Mouse (Mus musculus) thymus, postnatal 4 days (tissue): ENCODE results near the gene Sit1.
A peak's percentile ranks its signal among the peaks of the same experiment; 100 is the strongest.
"Not testable (repeated sequence)": the region's sequence is repeated elsewhere in the genome, so short reads cannot be mapped to it uniquely, and the experiment has no call there.

Source experiments
- DNase-seq: peaks from one replicate; pipeline ENCODE4 v3.0.0; 2021

Gene Sit1

DNA sequence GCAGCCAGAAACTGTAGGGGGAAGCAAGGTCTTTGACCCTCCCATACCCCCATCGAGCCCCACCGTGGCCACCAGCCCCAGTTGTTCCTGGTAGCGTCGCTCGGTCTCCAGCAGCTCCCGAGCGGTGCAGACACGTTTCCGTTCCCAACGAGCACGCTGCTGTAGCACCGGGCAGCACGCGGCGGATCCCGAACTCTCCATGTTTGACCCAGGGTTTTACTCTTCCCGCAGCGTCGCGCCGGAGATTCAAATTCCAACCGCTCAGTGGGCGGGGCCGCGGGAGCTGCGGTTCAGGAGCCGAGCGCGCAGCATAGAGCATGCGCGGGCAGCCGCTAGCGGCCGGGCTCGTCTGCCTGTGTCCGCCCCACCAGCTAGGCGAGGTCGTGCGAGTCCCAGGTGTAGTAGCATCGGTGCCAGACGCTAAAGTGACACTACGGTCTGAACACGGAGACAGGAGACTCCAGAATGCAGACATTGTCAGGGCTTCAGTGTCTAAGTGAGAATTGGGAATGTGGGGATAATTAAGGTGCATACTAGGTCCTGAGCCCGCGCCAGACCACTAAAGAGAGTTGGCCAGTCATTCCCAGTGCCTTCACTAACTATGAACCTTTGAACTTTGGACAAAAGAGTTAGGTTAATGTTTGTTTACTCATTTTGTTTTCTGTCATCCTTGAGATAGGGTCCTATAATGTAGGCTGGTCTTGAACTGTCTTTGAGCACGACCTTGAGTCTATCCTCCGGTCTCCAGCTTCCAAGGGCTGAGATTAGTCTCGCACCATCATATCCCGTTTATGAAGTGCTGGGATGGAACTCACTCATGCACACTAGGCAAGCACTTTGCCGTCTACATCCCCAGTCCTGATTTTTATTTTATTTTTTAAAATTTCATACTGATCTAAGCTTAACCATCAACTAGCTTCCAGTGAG is 16.1 kb upstream of the Sit1 start, which contains the start of gene Arhgef39:
TSS of gene Arhgef39 (minus strand) at position 289 of the 927 bp plus-strand sequence.
- DNase-seq, result peak; percentile 85

DNA sequence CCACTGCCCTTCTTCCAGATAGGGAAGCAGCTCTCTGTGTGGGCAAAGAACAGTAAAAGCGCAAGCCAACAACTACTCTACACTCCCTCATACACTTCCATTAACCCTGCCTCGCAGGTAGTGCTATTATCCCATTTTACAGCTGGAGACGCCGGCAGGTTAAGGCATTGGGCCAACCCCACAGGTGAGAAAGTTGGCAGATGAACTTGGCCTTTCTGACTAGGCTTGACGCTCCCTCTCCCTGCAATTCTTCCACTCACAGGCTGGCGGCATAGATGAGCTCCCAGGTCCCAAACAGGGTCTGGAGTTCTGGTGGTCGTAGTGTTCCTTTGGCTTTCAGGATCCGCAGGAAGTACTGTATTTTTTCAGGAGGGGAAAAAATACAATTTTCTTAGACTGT is 15.4 kb upstream of the Sit1 start:
- peak; percentile 68 for DNase-seq

DNA sequence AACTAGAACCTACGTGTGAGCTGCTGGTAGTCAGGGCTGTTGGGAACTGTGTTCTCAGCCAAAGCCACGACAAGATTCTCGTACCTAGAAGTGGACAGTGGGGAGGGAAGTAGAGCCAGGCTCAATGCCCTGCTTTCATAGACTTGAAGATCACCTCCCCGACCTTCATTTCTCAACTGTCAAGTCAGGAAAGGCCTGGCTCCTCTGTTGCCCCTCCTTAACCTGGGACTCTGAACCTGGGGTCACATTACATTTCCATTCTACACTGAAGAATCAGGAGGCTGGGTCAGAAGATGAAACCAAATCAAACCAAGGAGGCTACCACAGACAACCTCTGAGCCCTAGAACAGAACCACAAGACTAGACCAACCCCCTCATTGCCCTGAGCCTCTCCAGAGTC is 14.4 kb upstream of the Sit1 start:
- no peak for DNase-seq

DNA sequence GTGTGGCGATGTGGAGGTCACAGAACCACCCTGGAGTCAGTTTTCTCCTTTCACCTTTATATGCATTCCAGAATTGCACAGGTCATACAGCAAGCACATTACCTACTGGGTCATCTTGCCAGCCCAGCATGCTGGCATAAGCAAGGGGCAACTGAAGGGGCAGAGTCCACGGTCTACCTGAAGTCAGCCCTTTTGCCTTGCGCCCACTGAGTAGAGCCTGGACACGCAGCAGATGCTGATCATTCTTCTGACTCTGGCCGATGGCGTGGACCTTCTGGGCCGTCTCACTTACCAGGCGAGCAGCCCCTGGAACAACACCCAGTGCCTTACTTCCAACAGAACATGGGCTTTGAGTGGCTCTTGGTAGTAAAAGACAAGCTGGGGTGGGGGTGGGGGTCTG is 13.9 kb upstream of the Sit1 start:
- no peak for DNase-seq

DNA sequence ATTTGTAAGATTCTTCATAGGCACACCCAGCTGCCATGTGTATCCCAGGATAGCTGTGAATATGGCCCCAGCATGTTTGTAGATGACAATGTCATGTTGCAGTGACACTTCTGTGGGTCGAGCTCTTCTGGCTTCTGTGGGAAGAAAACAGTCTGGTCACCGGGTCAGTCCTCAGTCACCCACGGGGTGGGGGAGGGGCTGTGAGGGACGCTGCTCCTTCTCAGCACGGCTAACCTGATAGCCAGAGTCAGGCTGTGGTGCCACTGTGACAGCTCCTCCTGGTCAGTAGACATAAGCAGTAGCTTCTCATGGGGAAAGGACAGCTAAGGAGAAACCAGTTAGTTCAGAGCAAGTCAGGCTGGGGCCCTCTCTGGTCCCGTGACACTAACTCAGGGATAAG is 13.1 kb upstream of the Sit1 start:
- no peak for DNase-seq

DNA sequence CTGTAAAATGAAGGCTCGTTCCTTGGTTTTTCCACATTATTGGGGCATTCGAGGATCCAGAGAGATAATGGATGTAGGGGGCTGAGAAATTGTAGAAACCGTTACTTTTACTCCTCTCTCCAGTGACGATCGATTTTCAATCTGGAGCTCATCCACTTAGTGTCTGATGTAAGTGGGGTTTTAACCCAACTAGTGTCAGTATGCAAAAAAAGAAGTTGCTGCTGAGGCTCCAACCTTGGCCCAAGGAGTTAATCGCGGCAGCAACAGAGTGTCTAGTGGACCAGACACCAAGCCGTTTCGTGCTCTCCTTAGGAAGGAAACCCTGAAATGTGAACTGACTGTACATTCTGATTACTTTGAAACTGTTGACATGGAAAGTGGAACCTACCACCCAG is 10.3 kb upstream of the Sit1 start:
- DNase-seq, result peak; percentile 31

DNA sequence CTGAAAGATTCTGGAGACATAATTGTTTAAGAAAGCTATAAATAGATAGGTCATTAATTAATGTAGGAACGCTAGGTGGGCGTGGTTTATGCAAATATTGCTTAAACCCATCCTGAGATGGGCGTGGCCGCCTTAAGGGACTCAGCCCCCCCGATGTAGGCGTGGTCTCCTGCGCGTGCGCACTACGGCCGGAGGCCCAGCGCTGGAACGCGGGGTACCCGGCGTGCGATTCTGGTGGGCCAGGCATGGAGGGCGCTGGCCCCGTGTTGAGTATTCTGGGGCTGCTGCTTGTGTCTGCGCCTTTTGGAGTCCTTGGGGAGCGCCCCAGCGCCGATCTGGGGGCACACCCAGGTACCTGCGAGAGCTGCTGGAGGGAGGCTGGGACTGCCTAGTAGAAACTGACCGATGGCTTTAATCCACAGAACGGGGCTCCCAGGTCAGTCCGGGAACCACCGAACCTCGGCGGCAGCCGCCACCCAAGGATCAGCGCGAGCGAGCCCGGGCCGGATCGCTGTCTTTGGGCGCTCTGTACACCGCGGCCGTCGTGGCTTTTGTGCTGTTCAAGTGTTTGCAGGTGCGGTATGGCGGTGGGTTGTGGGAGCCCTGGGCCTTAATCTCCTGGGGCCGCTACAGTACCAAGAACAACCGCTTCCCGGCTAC is 9.8 kb upstream of the Sit1 start:
- DNase-seq, result peak; percentile 99

DNA sequence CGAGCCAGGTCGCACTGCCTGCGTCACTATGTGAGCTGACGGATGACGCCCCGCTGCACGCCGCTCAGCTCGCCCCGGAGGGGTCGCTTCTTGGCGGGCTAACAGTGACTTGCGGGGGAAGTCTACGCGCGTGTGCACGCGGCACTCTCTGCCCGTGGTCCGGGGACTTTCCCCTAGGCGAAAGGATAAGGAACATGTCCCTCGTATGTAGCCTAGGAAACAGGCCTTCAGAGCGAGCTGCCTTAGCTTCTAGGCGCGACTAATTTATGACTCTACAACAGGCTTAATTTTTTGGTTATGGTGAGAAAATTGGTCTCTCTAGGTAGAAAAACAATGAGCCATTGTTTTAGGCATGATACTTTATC is 9.3 kb upstream of the Sit1 start, which contains the start of gene Ccdc107:
TSS of gene Ccdc107 (plus strand) at position 80 of the 365 bp plus-strand sequence.
- DNase-seq, result peak; percentile 88

DNA sequence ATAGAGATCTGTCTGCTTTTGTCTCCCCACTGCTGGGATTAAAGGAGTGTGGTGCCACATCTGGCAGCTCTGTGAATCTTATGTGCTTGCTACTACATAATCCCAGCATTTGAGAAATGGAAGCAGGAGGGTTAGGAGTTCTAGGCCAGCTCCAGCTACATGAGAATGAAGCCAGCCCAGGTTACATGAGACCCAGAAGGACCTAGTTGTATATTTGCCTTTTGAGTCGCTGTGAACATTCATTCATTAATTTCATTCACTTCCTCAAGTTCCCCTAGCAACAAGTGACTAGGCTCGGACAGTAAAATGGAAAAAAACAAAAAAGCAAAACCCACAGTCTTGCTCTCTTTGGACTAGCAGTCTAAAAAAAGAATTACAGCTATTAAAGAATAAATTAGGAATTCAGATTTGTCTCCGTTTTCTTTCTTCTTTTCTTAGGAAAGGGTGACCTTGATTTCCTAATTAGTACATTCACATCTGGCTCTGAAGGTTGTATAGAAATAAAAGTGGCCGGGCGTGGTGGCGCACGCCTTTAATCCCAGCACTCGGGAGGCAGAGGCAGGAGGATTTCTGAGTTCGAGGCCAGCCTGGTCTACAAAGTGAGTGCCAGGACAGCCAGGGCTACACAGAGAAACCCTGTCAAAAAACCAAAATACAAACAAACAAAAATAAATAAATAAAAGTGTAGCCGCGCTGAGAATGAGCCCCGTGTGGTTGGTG is 8.7 kb upstream of the Sit1 start:
- DNase-seq, result no peak

DNA sequence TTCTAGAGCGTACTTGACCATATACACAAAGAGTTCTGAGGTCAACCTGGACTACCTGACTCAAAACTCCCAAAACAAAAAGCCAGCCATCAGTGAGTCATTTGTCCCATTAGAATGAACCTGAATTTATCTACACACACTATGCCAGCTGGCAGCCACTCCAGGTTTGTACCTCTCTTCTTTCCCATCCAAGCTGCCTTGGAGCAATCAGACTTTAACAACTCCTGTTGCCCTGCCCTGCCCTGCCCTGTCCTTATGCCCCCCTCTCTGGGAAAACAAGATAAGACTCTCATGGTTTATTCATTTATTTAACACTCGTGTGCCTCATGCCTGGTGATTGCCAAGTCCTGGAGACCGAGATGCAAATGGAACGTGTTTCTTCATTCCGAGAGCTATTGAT is 7.3 kb upstream of the Sit1 start:
- DNase-seq, result no peak

DNA sequence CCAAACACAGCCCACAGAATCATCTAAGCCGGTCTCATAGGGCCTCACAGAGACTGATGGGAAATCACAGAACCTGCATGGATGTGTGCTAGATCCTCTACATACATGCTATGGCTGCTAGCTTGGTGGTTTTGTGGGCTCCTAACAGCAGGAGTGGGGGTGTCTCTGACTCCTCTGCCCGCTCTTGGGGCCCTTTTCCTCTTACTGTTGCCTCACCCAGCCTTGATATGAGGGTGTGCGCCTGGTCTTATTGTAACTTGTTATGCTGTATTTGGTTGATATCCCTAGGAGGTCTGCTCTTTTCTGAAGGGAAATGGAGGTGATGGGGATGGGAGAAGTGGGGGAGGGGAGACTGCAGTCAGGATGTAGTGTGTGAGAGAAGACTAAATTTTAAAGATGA is 6.1 kb upstream of the Sit1 start:
- no peak for DNase-seq

DNA sequence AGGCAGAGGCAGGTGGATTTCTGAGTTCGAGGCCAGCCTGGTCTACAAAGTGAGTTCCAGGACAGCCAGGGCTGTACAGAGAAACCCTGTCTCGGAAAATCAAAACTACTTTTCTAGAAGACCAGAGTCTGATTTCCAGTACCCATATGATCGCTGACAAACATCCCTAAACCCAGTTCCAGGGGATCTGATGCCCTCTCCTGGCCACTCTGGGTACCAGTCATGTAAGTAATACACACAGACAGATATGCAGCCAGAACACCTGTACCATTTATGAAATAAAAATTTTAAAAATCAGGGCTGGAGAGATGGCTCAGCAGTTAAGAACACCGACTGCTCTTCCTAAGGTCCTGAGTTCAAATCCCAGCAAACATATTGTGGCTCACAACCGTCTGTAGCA is 2.1 kb upstream of the Sit1 start:
- DNase-seq, result not testable (repeated sequence)

DNA sequence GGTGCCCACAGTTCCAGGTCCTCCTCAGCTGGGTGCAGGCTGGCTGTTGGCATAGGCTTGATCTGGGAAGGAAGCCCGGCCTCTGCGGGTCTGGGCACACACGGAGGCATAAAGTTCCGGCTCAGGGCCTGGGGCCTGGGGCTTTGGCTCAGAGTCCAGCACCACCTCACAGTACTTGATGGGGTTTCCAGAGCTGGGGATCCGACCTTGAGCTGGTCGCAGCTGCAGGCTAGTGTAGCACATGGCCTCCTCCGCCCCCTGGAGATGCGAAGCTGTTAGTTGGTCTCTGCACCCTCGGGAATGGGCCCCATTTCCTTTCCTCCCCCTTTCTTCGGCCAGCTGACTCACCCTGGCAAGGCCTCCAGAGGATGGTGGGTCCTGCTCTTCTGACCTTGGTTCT is 943 bp downstream of the Sit1 start:
- DNase-seq, result peak; percentile 66

DNA sequence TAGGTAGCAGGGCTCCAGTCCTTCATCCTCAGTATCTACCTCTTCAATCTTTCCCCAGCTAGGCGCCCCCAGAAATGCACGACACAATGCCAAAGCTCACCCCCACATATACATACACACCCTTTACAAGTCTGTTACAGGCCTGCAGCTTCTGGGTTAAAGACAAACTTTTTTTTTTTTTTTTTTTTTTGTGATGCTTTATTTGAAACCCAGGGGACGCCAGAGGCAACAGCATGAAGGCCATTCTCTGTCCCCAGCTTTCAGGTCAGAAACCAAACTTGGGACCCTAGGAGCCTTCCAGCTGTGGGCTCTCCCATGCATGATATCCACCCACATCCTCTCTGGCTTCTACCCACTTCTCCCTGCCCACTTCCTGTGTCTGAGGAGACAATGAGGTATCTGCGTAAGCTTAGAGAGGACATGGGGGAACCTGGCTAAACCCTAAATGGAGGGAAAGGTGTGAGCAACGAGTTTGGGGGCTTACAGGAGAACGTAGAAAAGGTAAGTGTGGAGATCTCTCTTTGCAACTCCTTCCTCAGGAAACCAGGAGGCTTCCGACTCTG is 1.6 kb downstream of the Sit1 start:
- DNase-seq, result peak; percentile 57

DNA sequence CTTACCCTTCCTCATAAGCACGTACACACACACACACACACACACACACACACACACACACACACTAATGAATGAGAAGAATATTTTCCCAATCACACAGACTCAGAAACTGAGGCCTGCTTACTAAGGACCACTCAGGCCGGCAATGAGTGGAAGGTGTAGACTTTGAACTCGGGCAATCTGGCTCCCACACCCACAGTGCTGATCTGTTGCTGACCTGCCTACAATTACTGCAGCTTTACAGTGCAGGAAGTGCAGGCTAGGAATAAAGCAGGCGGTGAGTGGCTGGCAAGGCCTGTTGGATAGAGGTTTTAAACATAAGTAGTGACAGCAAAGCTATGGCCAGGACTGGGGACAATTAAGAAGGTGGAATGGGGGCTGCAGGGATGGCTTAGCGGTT is 2.5 kb downstream of the Sit1 start:
- DNase-seq, result no peak

DNA sequence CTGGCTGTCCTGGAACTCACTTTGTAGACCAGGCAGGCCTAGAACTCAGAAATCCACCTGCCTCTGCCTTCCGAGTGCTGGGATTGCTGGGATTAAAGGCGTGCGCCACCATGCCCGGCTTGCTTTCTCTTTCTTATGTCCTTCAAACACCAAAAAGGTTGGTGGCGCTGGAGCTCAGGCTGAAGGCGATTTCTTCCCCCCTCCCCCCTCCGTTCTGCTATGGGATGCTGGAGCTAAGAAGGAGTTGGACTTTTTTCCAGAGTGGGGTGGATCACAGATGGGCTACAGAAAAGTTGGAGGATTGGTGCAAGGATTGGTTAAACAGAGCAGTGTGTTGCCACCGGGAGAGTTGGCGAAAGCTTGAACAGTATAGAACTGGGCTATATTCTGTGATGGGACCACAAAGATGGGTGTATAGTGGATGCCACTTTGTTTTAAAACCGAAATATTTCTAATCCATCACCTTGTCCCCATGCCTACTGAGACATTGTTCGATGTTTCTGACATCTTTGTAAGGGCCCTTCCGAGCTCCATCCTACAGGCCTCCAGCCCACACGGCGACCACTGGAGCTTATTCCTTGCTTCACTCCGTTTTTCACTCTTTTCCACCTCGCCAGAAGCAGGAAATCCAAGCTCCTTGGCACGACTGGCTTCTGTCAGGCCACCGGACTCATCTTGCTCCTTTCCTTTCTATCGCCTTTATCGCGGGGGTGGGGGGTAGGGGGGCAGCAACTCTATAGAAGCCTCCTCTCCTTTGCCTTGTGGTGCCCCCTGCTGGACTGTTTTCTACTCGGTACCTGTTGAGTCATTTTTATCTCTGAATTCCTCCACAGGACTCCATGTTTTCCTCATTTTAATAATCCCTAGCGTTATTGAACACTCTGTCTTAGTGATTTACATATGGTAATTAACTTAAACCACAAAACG is 4.4 kb downstream of the Sit1 start:
- peak; percentile 93 for DNase-seq

DNA sequence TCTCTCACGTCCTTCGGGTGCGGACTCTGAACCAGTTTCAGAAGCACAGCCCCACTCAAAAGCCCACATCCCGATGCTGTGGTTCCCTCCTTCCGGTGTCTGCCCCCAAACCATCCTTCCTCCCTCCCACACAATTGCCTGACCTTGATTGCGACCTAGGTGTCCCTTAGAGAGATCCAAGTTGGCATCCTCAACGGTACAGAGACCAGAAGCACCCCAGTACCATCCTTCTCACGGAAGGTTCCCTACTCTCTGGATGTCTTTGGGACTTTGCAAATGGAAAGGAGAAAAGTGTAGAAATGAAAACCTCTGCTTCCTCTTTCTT is 5.0 kb downstream of the Sit1 start:
- no peak for DNase-seq

DNA sequence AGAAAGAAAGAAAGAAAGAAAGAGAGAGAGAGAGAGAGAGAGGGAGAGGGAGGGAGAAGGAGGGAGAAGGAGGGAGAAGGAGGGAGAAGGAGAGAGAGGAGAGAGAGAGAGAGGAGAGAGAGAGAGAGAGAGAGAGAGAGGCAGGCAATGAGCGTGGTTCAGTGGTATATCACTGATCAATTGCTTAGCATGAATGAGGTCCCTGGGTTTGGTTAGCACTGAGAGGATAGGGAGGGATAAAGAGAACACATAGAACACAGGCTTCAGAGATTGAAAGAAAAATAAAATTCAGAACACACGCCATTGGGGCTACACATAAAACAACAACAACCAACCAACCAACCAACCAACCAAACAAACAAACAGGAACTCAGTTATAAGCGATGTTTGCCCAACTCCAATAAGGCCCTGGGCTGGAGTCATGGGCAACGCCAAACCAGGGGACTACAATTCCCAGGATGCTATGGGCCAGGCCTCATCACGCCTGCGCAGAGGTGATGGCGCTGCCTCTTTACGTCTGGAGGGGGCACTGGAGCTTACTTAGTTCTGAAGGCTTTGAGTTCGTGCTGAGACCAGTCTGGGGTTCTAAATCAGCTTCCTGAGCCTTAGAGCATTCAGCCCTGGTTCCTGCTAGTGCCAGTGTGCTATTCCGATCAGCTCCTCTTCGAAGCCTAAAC is 5.5 kb downstream of the Sit1 start:
- peak; percentile 90 for DNase-seq

DNA sequence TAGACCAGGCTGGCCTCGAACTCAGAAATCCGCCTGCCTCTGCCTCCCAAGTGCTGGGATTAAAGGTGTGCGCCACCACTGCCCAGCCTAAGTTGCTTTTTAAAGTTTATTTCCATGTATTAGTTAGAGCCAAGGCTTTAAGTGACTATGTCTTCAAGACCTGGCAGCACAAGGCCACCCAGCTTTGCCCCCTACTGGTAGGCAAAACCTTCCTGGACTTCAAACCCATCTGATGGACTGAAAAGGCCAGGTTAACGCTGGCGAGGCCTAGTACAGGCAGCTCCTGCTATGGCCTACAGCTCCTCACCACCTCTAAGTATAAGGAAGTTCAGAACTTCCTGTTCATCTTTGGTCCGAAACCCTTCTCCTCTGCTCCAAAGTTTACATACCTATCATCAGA is 6.9 kb downstream of the Sit1 start:
- DNase-seq, result peak; percentile 52

DNA sequence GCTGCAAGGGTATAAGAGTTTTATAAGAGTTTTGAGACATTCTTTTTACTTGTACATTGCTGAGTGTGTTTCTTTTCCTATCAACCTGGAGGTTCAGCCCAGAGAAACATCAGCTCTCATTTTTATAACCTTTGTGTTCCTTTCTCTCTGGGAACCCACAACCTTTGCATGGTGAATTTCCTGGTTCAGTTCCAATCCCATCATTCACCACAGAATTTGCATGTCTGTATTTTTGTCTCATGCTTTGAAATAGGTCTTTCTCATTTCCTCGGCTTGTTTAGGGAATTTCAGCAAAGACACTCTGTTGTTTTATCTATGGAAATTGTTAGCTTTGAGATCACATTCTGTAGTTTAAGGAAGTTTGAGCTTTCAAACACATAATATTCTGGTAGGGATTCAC is 9.9 kb downstream of the Sit1 start:
- DNase-seq, result no peak

DNA sequence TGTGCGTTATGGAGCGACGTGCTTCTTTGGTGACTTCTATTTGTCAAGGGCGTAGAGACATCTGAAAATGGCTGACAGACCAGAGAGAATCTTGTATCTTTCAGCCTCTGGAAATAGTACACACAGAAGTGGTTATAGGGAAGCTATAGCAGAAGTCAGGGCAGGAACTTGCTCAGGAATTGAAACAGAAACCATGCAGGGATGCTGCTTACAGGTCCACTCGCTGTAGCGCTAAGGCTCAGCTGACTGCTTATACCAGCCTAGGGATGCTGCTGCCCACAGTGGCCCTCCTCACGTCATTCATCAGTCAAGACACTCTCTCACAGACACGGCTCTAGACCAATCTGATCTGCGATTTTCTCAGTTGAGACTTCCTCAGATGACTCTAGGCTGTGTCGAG is 13.2 kb downstream of the Sit1 start:
- no peak for DNase-seq

DNA sequence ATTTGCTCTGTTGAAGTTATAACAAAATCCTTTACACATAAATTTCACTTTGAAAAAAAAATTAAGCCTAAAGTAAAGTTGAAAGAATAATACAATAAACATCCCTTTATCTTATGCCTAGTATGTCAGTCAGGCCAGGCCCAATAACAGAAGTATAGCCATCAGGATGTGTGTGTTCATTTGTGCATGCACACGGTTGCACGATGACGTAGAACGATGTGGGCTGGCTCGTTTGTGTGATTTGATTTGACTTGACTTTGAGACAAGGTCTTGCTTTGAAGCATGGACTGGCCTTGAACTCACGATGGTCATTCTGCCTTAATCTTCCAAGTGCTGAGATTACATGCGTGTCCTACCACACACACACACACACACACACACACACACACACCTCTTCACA is 16.7 kb downstream of the Sit1 start:
- no peak for DNase-seq
